Mouse (Mus musculus): Measurements from ENCODE around the gene Psmd1. TPM values are rescaled to one million over a fixed set of nuclear protein-coding genes. Genes with fewer than 3 reads are reported as not detected.
"Not testable (repeated sequence)": the region's sequence is repeated elsewhere in the genome, so short reads cannot be mapped to it uniquely, and the experiment has no call there.

Gene Psmd1
- polyA plus RNA-seq (2015; fragmentation: Nextera tagmentation; extraction: Ambion mirVana): 135 and 144 TPM in 2 replicates

GRCm38 (mm10) chr1:86064271-86064991, at the start of gene Psmd1:
Psmd1 (plus strand) TSS chr1:86064387.
- ATAC-seq: peak; percentile 94
- H3K27me3 ChIP-seq (replicated peaks; ENCODE audit: control insufficient read depth, insufficient read depth, low read length): no peaks in the 10 kb centered on the region
- peaks cover 9% of the 10 kb centered on the region; the same call in 1 of the 2 replicates for H3K4me1 ChIP-seq (ENCODE audit: control insufficient read depth, insufficient read depth, low read length)
- peak within 1 kb of the TSS; percentile 99 for H3K4me3 ChIP-seq (ENCODE audit: low read length)
- 0% methylated on average over 47 of the region's 47 CpGs for WGBS
- peaks cover 3% of the 10 kb centered on the region; the same call in 1 of the 2 replicates for H3K36me3 ChIP-seq (ENCODE audit: control insufficient read depth, insufficient read depth, low read length)
- peak within 1 kb of the TSS; percentile 80 for H3K4me2 ChIP-seq (ENCODE audit: low read depth, low read length)
- peak within 1 kb of the TSS; percentile 80 for H3K27ac ChIP-seq (ENCODE audit: low read length)
- H3K9me3 ChIP-seq (ENCODE audit: control insufficient read depth, low read length): peaks cover 3% of the 10 kb centered on the region; the same call in 1 of the 2 replicates
- H3K9ac ChIP-seq (ENCODE audit: low read depth, low read length): peak within 1 kb of the TSS; percentile 98

- ATAC-seq; H3K4me1 ChIP-seq (ENCODE audit: control insufficient read depth, insufficient read depth, low read length); H3K27ac ChIP-seq (ENCODE audit: low read length); H3K9me3 ChIP-seq (ENCODE audit: control insufficient read depth, low read length); H3K4me2 ChIP-seq (ENCODE audit: low read depth, low read length); H3K4me3 ChIP-seq (ENCODE audit: low read length); H3K9ac ChIP-seq (ENCODE audit: low read depth, low read length); H3K36me3 ChIP-seq (ENCODE audit: control insufficient read depth, insufficient read depth, low read length): not testable (repeated sequence)
- H3K27me3 ChIP-seq (replicated peaks; ENCODE audit: control insufficient read depth, insufficient read depth, low read length): peaks cover 13% of the 10 kb centered on the region; the same call in 1 of the 2 replicates
- WGBS: 94% methylated on average over 9 of the region's 9 CpGs
Measured at GRCm38 (mm10) chr1:86015758-86016157, 48.4 kb upstream of the Psmd1 start.

GRCm38 (mm10) chr1:86016516-86016915, 47.7 kb upstream of the Psmd1 start, which contains the start of gene Spata3:
Spata3 (plus strand) TSS chr1:86016816.
- no peak for ATAC-seq
- Histone ChIP-seq H3K4me1 (ENCODE audit: control insufficient read depth, insufficient read depth, low read length) (0 out of 2 replicates have a peak, but pooled peaks cover 2% of the 10 kb centered on the region), H3K27ac (ENCODE audit: low read length) (no peak within 1 kb of the TSS), H3K4me2 (ENCODE audit: low read depth, low read length) (no peak within 1 kb of the TSS), H3K9ac (ENCODE audit: low read depth, low read length) (no peak within 1 kb of the TSS), H3K36me3 (ENCODE audit: control insufficient read depth, insufficient read depth, low read length) (no peaks in the 10 kb centered on the region), H3K9me3 (ENCODE audit: control insufficient read depth, low read length) (no peaks in the 10 kb centered on the region), H3K4me3 (ENCODE audit: low read length) (no peak within 1 kb of the TSS), H3K27me3 (replicated peaks; ENCODE audit: control insufficient read depth, insufficient read depth, low read length) (peaks cover 13% of the 10 kb centered on the region; the same call in 1 of the 2 replicates)
- WGBS: 90% methylated on average over 8 of the region's 8 CpGs

GRCm38 (mm10) chr1:86018235-86019055, 45.7 kb upstream of the Psmd1 start:
- 0 out of 2 replicates have a peak, but pooled peaks cover 2% of the 10 kb centered on the region for H3K4me1 ChIP-seq (ENCODE audit: control insufficient read depth, insufficient read depth, low read length)
- H3K4me2 ChIP-seq (ENCODE audit: low read depth, low read length): peak overlapping the region; percentile 93
- H3K27me3 ChIP-seq (replicated peaks; ENCODE audit: control insufficient read depth, insufficient read depth, low read length): peaks cover 13% of the 10 kb centered on the region; the same call in 1 of the 2 replicates
- peak; percentile 74 for ATAC-seq
- no peaks in the 10 kb centered on the region for H3K36me3 ChIP-seq (ENCODE audit: control insufficient read depth, insufficient read depth, low read length)
- H3K27ac ChIP-seq (ENCODE audit: low read length): no peak overlapping the region
- WGBS: 3% methylated on average over 60 of the region's 60 CpGs
- H3K9ac ChIP-seq (ENCODE audit: low read depth, low read length): peak overlapping the region; percentile 69
- no peaks in the 10 kb centered on the region for H3K9me3 ChIP-seq (ENCODE audit: control insufficient read depth, low read length)
- peak overlapping the region; percentile 59 for H3K4me3 ChIP-seq (ENCODE audit: low read length)

GRCm38 (mm10) chr1:86021365-86021989, 42.7 kb upstream of the Psmd1 start:
- no peaks in the 10 kb centered on the region for H3K36me3 ChIP-seq (ENCODE audit: control insufficient read depth, insufficient read depth, low read length)
- WGBS: 72% methylated on average over 11 of the region's 11 CpGs
- no peak overlapping the region for H3K4me3 ChIP-seq (ENCODE audit: low read length)
- H3K9ac ChIP-seq (ENCODE audit: low read depth, low read length): no peak overlapping the region
- no peak for ATAC-seq
- no peak overlapping the region for H3K27ac ChIP-seq (ENCODE audit: low read length)
- peaks cover 13% of the 10 kb centered on the region; the same call in 1 of the 2 replicates for H3K27me3 ChIP-seq (replicated peaks; ENCODE audit: control insufficient read depth, insufficient read depth, low read length)
- H3K4me1 ChIP-seq (ENCODE audit: control insufficient read depth, insufficient read depth, low read length): 0 out of 2 replicates have a peak, but pooled peaks cover 2% of the 10 kb centered on the region
- no peaks in the 10 kb centered on the region for H3K9me3 ChIP-seq (ENCODE audit: control insufficient read depth, low read length)
- no peak overlapping the region for H3K4me2 ChIP-seq (ENCODE audit: low read depth, low read length)

- ATAC-seq: no peak
- 25% methylated on average over 11 of the region's 11 CpGs for WGBS
- Histone ChIP-seq H3K27ac (ENCODE audit: low read length) (no peak overlapping the region), H3K27me3 (replicated peaks; ENCODE audit: control insufficient read depth, insufficient read depth, low read length) (no peaks in the 10 kb centered on the region), H3K4me2 (ENCODE audit: low read depth, low read length) (no peak overlapping the region), H3K9ac (ENCODE audit: low read depth, low read length) (no peak overlapping the region), H3K4me3 (ENCODE audit: low read length) (no peak overlapping the region), H3K9me3 (ENCODE audit: control insufficient read depth, low read length) (no peaks in the 10 kb centered on the region), H3K36me3 (ENCODE audit: control insufficient read depth, insufficient read depth, low read length) (no peaks in the 10 kb centered on the region), H3K4me1 (ENCODE audit: control insufficient read depth, insufficient read depth, low read length) (no peaks in the 10 kb centered on the region)
Measured at GRCm38 (mm10) chr1:86032273-86032987, 31.8 kb upstream of the Psmd1 start.

GRCm38 (mm10) chr1:86038191-86038951, 25.8 kb upstream of the Psmd1 start:
- WGBS: 45% methylated on average over 3 of the region's 3 CpGs
- Histone ChIP-seq H3K36me3 (ENCODE audit: control insufficient read depth, insufficient read depth, low read length) (no peaks in the 10 kb centered on the region), H3K27ac (ENCODE audit: low read length) (peak overlapping the region; percentile 69), H3K9me3 (ENCODE audit: control insufficient read depth, low read length) (no peaks in the 10 kb centered on the region), H3K4me3 (ENCODE audit: low read length) (no peak overlapping the region), H3K27me3 (replicated peaks; ENCODE audit: control insufficient read depth, insufficient read depth, low read length) (no peaks in the 10 kb centered on the region), H3K4me1 (ENCODE audit: control insufficient read depth, insufficient read depth, low read length) (peaks cover 14% of the 10 kb centered on the region; the same call in 1 of the 2 replicates), H3K4me2 (ENCODE audit: low read depth, low read length) (no peak overlapping the region), H3K9ac (ENCODE audit: low read depth, low read length) (peak overlapping the region; percentile 19; the same call in 1 of the 2 replicates)
- ATAC-seq: peak; percentile 47

GRCm38 (mm10) chr1:86040131-86040530, 24.1 kb upstream of the Psmd1 start:
- WGBS: 41% methylated on average over 4 of the region's 4 CpGs
- no peaks in the 10 kb centered on the region for H3K36me3 ChIP-seq (ENCODE audit: control insufficient read depth, insufficient read depth, low read length)
- H3K4me1 ChIP-seq (ENCODE audit: control insufficient read depth, insufficient read depth, low read length): peaks cover 14% of the 10 kb centered on the region; the same call in 1 of the 2 replicates
- H3K4me3 ChIP-seq (ENCODE audit: low read length): no peak overlapping the region
- H3K27ac ChIP-seq (ENCODE audit: low read length): peak overlapping the region; percentile 69; the same call in 1 of the 2 replicates
- H3K9me3 ChIP-seq (ENCODE audit: control insufficient read depth, low read length): no peaks in the 10 kb centered on the region
- no peak overlapping the region for H3K4me2 ChIP-seq (ENCODE audit: low read depth, low read length)
- H3K9ac ChIP-seq (ENCODE audit: low read depth, low read length): no peak overlapping the region
- ATAC-seq: peak; percentile 81
- H3K27me3 ChIP-seq (replicated peaks; ENCODE audit: control insufficient read depth, insufficient read depth, low read length): no peaks in the 10 kb centered on the region

All from intestine, embryonic 16.5 days (tissue).